Mouse (Mus musculus) inflammation-experienced regulatory T-cells, adult 6 months (primary cell): ENCODE results near the gene Ms4a4c. TPM values are rescaled to one million over a fixed set of nuclear protein-coding genes. Genes with fewer than 3 reads are reported as not detected.
"Not testable (repeated sequence)": the region's sequence is repeated elsewhere in the genome, so short reads cannot be mapped to it uniquely, and the experiment has no call there.

ENCODE experiments used
- ATAC-seq: one replicate; pipeline ENCODE4 v1.8.0; 2017
- polyA plus RNA-seq, 3 experiments: library from polyadenylated mRNA; unstranded; fragments of 100-300 nt; shearing (Covaris generic); gene quantifications; one replicate each; pipeline ENCODE4 v1.2.1; 2017

Ms4a4c gene
- 10 to 100 TPM; 37.0 to 78.1 (median 53.9) TPM for polyA plus RNA-seq

DNA sequence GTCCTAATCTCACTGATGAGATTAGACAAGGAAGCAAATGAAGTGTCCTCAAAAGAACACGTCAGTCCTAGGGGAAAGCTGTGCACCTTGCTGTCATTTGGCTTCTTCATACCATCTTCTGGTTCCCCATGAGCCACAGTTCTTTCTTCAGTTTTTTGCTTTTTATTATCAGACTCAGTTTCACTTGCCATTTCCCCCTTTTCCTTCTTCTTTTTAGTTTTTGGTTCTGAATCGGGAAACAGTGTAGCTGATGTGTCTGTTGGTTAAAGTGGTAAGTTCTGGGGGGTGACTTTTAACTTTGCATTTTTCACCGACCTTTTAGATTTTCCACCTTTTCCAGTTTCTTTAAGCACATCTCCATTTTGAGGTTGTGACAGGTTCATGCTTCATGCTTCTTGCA lies at the start of gene Ms4a4c:
Ms4a4c (plus strand) TSS at position 244 of the 400 bp plus-strand sequence.
- no peak for ATAC-seq

DNA sequence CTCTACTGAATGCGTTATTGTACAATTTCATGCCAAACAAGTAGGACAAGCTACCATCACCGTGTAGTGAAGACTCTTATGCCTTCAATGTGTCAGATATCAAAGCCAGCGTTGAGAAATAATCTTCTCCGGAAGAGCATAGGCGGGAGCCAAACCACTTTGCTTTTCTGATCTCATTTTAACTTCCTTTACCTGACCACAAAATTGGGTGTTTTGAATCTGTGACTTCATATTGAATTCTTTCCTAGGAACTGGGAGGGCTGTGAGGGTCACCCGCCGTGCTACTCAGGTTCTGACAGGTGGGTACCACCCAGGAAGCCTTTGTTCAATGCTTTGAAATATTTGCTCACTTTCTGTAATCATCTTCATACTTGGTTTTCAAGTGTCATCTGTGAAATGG lies 48.8 kb upstream of the Ms4a4c start:
- peak; percentile 81 for ATAC-seq

- no peak for ATAC-seq
These were observed 44.5 kb upstream of the Ms4a4c start for GRCm38 (mm10) chr19:11360106-11360505.

GRCm38 (mm10) chr19:11362002-11362401 lies 42.6 kb upstream of the Ms4a4c start:
- peak; percentile 78 for ATAC-seq

- ATAC-seq = no peak
These were observed 36.3 kb upstream of the Ms4a4c start for GRCm38 (mm10) chr19:11368310-11368709.

DNA sequence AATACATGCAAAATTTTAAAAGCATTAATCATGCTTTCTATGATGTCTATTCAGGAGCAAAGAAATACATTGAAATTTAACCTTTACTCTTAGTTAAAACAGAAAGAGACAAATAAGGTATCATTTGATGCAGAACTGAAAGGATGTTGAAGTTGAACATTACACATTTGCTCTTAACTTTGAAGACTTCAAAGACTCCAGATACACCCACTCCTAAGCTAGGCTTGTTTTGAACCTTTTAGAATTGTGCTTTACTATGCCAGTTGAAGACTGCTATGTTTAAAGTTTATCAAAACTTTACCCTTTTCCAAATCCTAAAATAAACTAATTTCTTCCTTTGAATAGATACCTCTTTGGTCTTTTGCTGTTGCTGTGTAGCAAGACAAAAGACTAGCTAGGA lies 33.4 kb upstream of the Ms4a4c start:
- ATAC-seq = peak; percentile 80

GRCm38 (mm10) chr19:11375273-11375672 lies 29.3 kb upstream of the Ms4a4c start, which contains the start of gene Ms4a4a:
Gene Ms4a4a, plus strand, starts transcription at chr19:11375523.
- no peak for ATAC-seq

GRCm38 (mm10) chr19:11376399-11376798 lies 28.2 kb upstream of the Ms4a4c start:
- ATAC-seq = no peak

GRCm38 (mm10) chr19:11387109-11387508 lies 17.5 kb upstream of the Ms4a4c start:
- ATAC-seq = peak; percentile 84

DNA sequence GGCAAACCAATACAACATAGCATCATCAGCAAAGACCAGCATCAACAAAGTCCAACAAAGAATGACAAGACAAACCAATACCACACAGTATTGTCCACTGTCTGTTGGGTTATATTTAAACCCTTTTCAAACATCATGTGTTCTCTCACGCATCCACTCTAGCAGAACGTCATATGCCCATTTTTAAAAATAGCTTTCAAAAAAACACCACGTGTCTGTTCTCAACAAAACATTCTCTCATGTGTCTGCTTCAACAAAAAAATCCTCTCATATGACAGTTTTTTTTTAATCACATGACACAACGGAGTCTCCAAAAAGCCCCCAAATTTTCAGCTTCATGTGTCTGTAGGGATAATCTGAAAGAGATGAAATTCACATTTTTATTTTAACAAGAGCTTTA lies 16.9 kb upstream of the Ms4a4c start:
- no peak for ATAC-seq

DNA sequence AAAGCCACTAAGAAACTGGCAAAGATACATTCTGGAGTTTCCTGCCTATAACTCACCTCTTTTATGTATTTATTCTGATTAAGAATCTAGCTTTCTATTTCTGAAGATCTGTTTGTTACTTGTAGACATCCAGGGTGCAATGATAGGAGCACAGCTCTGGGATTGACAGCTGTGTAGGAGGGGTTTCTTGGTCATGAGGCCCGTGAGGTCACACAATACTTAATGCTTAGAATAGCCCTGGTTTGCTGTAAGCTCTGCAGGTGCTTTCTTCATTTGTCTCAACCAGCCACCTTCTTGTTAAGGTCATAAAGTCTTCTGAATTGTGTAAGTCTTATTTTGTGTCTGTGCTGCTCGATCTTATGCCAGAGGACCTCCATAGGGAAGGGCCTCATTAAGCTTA lies 15.6 kb upstream of the Ms4a4c start:
- ATAC-seq = no peak

- ATAC-seq = peak; percentile 50
These were observed 8.8 kb upstream of the Ms4a4c start for GRCm38 (mm10) chr19:11395769-11396168.

DNA sequence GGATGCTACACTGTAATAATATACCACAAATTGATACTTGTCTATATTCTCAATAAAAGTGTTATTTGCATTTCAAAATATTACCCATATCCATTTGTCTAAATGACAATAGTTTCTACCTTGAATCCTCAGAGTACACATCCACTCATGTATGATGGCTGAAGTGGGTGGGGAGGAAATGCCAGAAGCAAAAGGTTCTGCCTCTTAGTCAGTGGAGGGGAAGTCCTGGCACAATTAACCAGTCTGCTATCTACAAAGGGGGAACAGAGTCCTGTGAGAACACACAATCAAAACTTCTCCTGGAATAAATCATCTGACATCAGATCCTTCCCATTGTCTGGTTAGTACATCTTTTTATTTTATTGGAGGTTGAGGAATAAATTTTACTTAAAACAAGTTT lies 2.9 kb downstream of the Ms4a4c start:
- peak; percentile 50 for ATAC-seq

GRCm38 (mm10) chr19:11408591-11408990 lies 4.0 kb downstream of the Ms4a4c start:
- peak; percentile 46 for ATAC-seq

DNA sequence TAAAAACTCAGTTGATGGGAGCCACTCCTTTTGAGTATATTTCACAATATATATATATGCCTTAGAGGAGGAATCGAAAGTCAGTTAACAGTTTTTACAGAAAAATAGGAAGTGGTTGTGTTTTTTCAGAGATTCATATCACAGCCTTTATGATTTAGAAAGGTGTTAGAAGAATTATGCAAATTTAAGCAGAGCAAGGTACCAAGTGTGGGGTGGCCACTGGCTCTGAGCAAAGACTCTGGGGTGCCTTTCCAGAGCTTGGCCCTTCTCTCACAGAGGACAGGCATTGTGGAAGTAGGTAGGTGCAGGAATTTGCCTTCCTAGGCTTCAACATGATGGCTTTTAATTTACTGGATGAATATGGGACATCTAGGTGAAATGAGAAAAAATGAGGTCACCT lies 7.1 kb downstream of the Ms4a4c start:
- peak; percentile 73 for ATAC-seq

DNA sequence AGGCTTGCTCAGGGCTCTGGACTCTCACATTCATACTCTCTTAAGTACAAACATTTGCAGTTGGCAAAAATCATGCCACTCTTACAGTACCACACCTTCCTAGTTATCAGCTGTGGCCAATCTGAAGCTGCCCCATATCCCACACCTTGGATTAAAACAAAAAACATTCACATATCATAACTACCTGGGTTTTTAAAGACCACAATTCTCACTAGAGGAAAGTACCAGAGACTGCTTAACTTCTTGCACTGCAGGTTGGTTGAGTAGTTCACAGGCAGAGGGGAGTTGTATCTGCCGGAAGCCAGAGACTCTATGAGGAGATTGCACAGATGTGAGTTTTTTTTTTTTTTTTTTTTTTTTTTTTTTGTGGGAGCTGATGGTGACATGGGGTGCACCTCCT lies 9.5 kb downstream of the Ms4a4c start:
- no peak for ATAC-seq

DNA sequence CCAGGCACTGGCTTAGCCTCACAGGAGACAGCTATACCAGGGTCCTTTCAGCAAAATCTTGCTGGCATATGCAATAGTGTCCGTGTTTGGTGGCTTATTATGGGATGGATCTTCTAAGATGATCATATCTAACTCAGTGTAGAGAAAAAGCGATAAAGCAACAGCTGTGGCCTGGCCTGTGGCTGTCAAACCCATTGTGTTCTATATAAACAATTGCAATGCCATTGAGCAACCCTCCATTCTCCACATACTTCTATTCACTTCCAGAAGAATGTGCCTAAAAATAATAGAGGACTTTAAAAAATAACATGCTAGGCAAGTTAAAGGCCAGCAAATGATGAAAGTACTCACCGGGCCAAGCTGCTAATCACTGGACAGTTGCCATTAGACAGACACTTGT lies 11.0 kb downstream of the Ms4a4c start:
- no peak for ATAC-seq

DNA sequence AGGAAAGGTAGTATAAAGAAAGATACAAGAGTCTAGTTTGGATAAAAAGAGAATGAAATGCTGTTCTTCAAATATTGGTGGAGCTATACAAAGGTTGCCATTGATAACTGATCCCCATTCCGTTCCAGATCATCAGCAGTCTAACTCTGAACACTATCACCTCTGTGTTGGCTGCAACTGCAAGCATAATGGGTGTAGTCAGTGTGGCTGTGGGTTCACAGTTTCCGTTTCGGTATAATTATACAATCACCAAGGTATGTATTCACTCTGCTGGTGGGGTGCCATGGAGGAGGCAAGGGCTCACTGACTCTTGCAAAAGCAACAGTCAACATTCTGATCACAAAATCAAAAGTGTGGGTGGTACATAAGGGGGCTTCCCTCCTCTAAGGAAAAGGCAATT lies 14.3 kb downstream of the Ms4a4c start:
- ATAC-seq = peak; percentile 83

GRCm38 (mm10) chr19:11431209-11431608 lies 26.6 kb downstream of the Ms4a4c start:
- not testable (repeated sequence) for ATAC-seq

GRCm38 (mm10) chr19:11435058-11435834 lies 30.7 kb downstream of the Ms4a4c start:
- ATAC-seq = peak; percentile 72

DNA sequence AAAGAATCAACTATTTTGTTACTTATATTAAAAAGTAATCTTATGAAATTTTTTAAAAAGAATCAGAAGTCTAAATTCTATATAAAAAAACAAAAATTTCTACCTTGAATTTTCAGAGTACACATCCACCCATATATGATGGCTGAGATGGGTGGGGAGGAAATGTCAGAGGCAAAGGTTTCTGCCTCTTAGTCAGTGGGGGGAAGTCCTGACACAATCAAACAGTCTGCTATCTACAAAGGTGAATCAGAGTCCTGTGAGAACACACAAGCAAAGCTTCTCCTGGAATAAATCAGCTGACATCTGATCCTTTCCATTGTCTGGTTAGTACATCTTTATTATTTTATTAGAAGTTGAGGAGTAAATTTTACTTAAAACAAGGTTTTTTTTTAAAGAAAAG lies 38.8 kb downstream of the Ms4a4c start, which contains the start of gene Ms4a4b:
Ms4a4b (plus strand) TSS at position 216 of the 400 bp plus-strand sequence.
- ATAC-seq = peak; percentile 74

GRCm38 (mm10) chr19:11443964-11444363 lies 39.4 kb downstream of the Ms4a4c start:
- no peak for ATAC-seq

DNA sequence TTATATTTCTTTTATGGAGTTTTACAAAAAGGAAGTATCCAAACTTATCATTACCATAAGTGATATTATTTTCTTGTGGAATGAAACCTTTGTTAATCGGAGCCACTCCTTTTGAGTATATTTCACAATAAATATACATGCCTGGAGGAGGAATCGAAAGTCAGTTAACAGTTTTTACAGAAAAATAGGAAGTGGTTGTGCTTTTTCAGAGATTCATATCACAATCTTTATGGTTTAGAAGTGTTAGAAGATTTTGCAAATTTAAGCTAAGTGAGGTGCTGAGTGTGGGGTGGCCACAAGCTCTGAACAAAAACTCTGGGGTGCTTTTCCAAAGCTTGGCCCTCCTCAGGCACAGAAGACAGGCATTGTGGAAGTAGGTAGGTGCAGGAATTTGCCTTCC lies 42.7 kb downstream of the Ms4a4c start:
- ATAC-seq = peak; percentile 44

GRCm38 (mm10) chr19:11459041-11459440 lies 54.5 kb downstream of the Ms4a4c start:
- ATAC-seq = peak; percentile 63

DNA sequence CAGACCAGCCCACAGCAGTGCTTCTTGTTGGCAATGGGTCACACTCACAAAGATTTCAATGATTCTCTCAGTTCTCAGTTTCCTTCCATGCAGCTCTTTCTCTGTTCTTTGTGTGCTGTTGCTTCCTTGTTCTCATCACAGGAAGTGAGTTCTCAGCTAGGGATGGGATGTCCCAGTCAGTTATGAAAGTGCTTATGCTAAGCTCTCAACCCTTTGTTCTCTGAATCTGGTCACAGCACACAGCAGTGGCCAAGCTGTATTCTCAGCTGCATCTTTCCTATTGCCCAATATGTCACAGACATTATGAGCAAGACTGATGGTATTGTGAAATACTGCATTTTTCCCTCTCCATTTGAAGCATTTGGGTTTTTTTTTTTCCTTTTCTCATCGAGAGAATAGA lies 60.2 kb downstream of the Ms4a4c start:
- ATAC-seq = peak; percentile 58
